Mouse (Mus musculus) layer of hippocampus, adult 18-20 months (tissue): ENCODE data around the gene Veph1. TPM values are rescaled to one million over a fixed set of nuclear protein-coding genes. Genes with fewer than 3 reads are reported as not detected.
A peak's percentile ranks its signal among the peaks of the same experiment; 100 is the strongest.

Experiments
- DNase-seq, 2 experiments: peaks; one replicate each; pipeline ENCODE4 v3.0.0; 2022; ENCODE audit warnings: low spot score in 2 of 2
- total RNA-seq, 2 experiments: library from RNA; stranded (reverse); gene quantifications; 2 replicates each; pipeline ENCODE4 v1.2.3; 2021

The Veph1 gene
- total RNA-seq, 2 experiments from 2014 or later, result 0.08 TPM; not detected in 1

- DNase-seq, result no peak
Observed at GRCm38 (mm10) chr3:66102599-66102932, 194.1 kb downstream of the Veph1 start.

GRCm38 (mm10) chr3:66101809-66102598 lies 194.6 kb downstream of the Veph1 start:
- DNase-seq, result no peak

GRCm38 (mm10) chr3:66101074-66101473 lies 195.6 kb downstream of the Veph1 start:
- no peak for DNase-seq

GRCm38 (mm10) chr3:66091746-66092145 lies 204.9 kb downstream of the Veph1 start:
- no peak for DNase-seq

GRCm38 (mm10) chr3:66087608-66088007 lies 209.0 kb downstream of the Veph1 start:
- DNase-seq, result peak; percentile 16 to 60

GRCm38 (mm10) chr3:66083856-66084255 lies 212.8 kb downstream of the Veph1 start:
- DNase-seq, result peak in 1 of 2 experiments; percentile 34

GRCm38 (mm10) chr3:66083407-66083806 lies 213.2 kb downstream of the Veph1 start:
- peak in 1 of 2 experiments; percentile 47 for DNase-seq

GRCm38 (mm10) chr3:66082975-66083374 lies 213.7 kb downstream of the Veph1 start:
- DNase-seq, result no peak

GRCm38 (mm10) chr3:66081363-66081736 lies 215.3 kb downstream of the Veph1 start:
- DNase-seq, result no peak

- no peak for DNase-seq
Observed at GRCm38 (mm10) chr3:66080631-66081362, 215.8 kb downstream of the Veph1 start.

- DNase-seq, result no peak
Observed at GRCm38 (mm10) chr3:66079886-66080285, 216.8 kb downstream of the Veph1 start.

- no peak for DNase-seq
Observed at GRCm38 (mm10) chr3:66078898-66079537, 217.6 kb downstream of the Veph1 start.

- no peak for DNase-seq
Observed at GRCm38 (mm10) chr3:66078026-66078721, 218.5 kb downstream of the Veph1 start.

- no peak for DNase-seq
Observed at GRCm38 (mm10) chr3:66070274-66070673, 226.4 kb downstream of the Veph1 start.

GRCm38 (mm10) chr3:66063881-66064280 lies 232.8 kb downstream of the Veph1 start:
- DNase-seq, result no peak

- no peak for DNase-seq
Observed at GRCm38 (mm10) chr3:66056912-66057311, 239.7 kb downstream of the Veph1 start.

- no peak for DNase-seq
Observed at GRCm38 (mm10) chr3:66055652-66056051, 241.0 kb downstream of the Veph1 start.

GRCm38 (mm10) chr3:66050092-66050886 lies 246.3 kb downstream of the Veph1 start:
- no peak for DNase-seq

- DNase-seq, result no peak
Observed at GRCm38 (mm10) chr3:66040857-66041494, 255.7 kb downstream of the Veph1 start.

GRCm38 (mm10) chr3:66035226-66035625 lies 261.4 kb downstream of the Veph1 start:
- DNase-seq, result no peak
